Mouse (Mus musculus) C2C12 (cell line): Measurements from ENCODE around the gene Brap.

Experiments
- CTCF ChIP-seq: IDR thresholded peaks from one replicate; pipeline ENCODE4 v1.5.1; 2011; ENCODE audit not compliant: control insufficient read depth, insufficient read depth, insufficient read length
- MAX ChIP-seq: IDR thresholded peaks from one replicate; pipeline ENCODE4 v1.6.1; 2011; ENCODE audit warnings: mild to moderate bottlenecking, control low read depth

- TF ChIP-seq CTCF: no peak
- TF ChIP-seq MAX: no peak
Measured at GRCm38 (mm10) chr5:121661494-121661893, 1.1 kb downstream of the Brap start.
